Mouse (Mus musculus): ENCODE data around the gene Zfp27.

DNA sequence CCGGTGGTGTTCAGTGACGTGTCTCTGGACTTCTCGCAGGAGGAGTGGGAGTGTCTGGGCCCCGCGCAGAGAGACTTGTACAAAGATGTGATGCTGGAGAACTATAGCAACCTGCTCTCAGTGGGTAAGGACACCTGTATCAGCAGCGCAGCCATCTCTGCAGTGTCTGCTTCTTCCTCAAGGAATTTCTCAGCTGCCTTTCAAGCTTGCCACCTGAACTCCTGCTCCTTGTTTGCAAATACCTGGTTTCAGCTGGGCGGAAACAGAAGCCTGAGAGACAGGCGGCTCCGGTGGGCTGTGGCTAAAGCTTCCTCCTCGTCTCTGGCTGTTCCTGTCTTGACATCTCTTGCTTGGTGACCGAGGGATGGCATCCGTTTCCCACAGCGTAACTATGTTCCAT is 5.8 kb upstream of the Zfp27 start:
- TF ChIP-seq POLR2A (IDR thresholded peaks at IDR 0.05; ENCODE audit: low read depth, low read length) (no peak), SIN3A (IDR thresholded peaks at IDR 0.05; ENCODE audit: low read length) (no peak), E2F4 (IDR thresholded peaks at IDR 0.05; ENCODE audit: insufficient replicate concordance, low read depth, low read length) (no peak), SMC3 (IDR thresholded peaks at IDR 0.05; ENCODE audit: low read depth, low read length) (no peak), ETS1 (conservative IDR thresholded peaks at IDR 0.05; ENCODE audit: low read depth, low read length) (no peak), CTCF (conservative IDR thresholded peaks at IDR 0.05 in 1 of 2, IDR thresholded peaks at IDR 0.05 in 1 of 2; ENCODE audit: low read depth in 2 of 2, low read length in 2 of 2) (no peak), TCF12 (IDR thresholded peaks at IDR 0.05; ENCODE audit: low read depth, low read length) (no peak), EP300 (IDR thresholded peaks at IDR 0.05; ENCODE audit: low read length) (no peak), ZKSCAN1 (IDR thresholded peaks at IDR 0.05; ENCODE audit: borderline replicate concordance, low read depth, low read length) (no peak), RAD21 (IDR thresholded peaks at IDR 0.05; ENCODE audit: low read depth, low read length) (no peak), ELF1 (IDR thresholded peaks at IDR 0.05; ENCODE audit: low read depth, low read length) (no peak), HCFC1 (IDR thresholded peaks at IDR 0.05; ENCODE audit: low read depth, low read length) (no peak), POLR2AphosphoS2 (IDR thresholded peaks at IDR 0.05; ENCODE audit: low read depth, low read length) (no peak)
